ENCODE assay signal across 8 mouse cellular contexts in the genomic region with DNA sequence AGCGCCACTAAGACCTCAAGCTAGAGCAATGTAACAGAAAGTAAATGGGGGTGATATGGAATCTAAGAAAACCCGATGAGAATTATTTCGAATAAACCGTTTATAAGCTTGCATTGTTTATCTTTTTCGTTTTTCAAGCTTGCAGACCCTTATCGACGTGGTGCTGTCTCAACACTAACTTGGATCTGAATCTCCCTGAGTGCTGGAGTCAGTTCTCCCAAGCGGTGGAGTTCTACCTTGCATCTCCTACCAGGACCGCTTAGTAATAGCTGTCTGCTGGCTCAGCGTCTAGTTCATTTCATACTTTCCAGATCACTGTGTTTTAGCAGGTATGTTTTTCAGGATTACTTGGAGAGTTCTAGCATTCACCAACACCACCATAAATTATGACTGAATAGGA. TPM values are rescaled to one million over a fixed set of nuclear protein-coding genes. Genes with fewer than 3 reads are reported as not detected.
DNase-seq lines count a peak whose midpoint lies in the region; ATAC-seq and TF ChIP-seq lines count a peak whose summit lies in the region.

No protein-coding gene starts in this region.

- H3K36me3 ChIP-seq in kidney, embryonic 14.5 days (ENCODE audit: control insufficient read depth, insufficient read depth, low read length) = peaks cover 6% of the 10 kb centered on the region; the same call in 1 of the 2 replicates
- peaks cover 13% of the 10 kb centered on the region for H3K36me3 ChIP-seq in hindbrain, embryonic 13.5 days
- H3K36me3 ChIP-seq in midbrain, embryonic 14.5 days (ENCODE audit: control insufficient read depth, insufficient read depth, low read length) = peaks cover 14% of the 10 kb centered on the region; the same call in 1 of the 2 replicates

- ATAC-seq in kidney, embryonic 14.5 days (ENCODE audit: low FRiP score, low TSS enrichment) = no peak
- ATAC-seq in hindbrain, embryonic 13.5 days (ENCODE audit: low FRiP score) = peak; percentile 22
- ATAC-seq in midbrain, embryonic 14.5 days (ENCODE audit: low FRiP score, low TSS enrichment) = 0 out of 2 replicates have a peak, but pooled peaks have one; percentile 18

- H3K9ac ChIP-seq in kidney, embryonic 14.5 days (ENCODE audit: low read depth, low read length) = peak overlapping the region; percentile 62
- H3K9ac ChIP-seq in hindbrain, embryonic 13.5 days = peak overlapping the region; percentile 69
- peak overlapping the region; percentile 50 for H3K9ac ChIP-seq in midbrain, embryonic 14.5 days (replicated peaks; ENCODE audit: low read length)

- H3K9me3 ChIP-seq in kidney, embryonic 14.5 days (ENCODE audit: control insufficient read depth, low read length) = no peaks in the 10 kb centered on the region
- H3K9me3 ChIP-seq in hindbrain, embryonic 13.5 days = no peaks in the 10 kb centered on the region
- H3K9me3 ChIP-seq in midbrain, embryonic 14.5 days (ENCODE audit: control insufficient read depth, low read length) = no peaks in the 10 kb centered on the region

- TF ChIP-seq POLR2A in bone marrow, adult 2 months (IDR thresholded peaks at IDR 0.05; ENCODE audit: borderline replicate concordance, control insufficient read depth, low read depth, low read length) = no peak

- H3K27ac ChIP-seq in kidney, embryonic 14.5 days (ENCODE audit: low read depth, low read length) = no peak overlapping the region
- no peak overlapping the region for H3K27ac ChIP-seq in bone marrow, adult 2 months (ENCODE audit: control insufficient read depth, insufficient read depth, low read depth, low read length, poor library complexity)
- H3K27ac ChIP-seq in hindbrain, embryonic 13.5 days = peak overlapping the region; percentile 44
- no peak overlapping the region for H3K27ac ChIP-seq in midbrain, embryonic 14.5 days (replicated peaks; ENCODE audit: low read depth, low read length)

- peak overlapping the region; percentile 77 for H3K4me3 ChIP-seq in kidney, embryonic 14.5 days (ENCODE audit: low read length)
- H3K4me3 ChIP-seq in bone marrow, adult 2 months (replicated peaks; ENCODE audit: control insufficient read depth, low read depth, low read length) = peak overlapping the region; percentile 87
- H3K4me3 ChIP-seq in hindbrain, embryonic 13.5 days = peak overlapping the region; percentile 87
- peak overlapping the region; percentile 79 for H3K4me3 ChIP-seq in midbrain, embryonic 14.5 days (replicated peaks; ENCODE audit: low read depth, low read length)

- DNase-seq in kidney, adult 18-20 months = no peak
- DNase-seq in midbrain, embryonic 14.5 days = no peak
- no peak for DNase-seq in adrenal gland, postnatal 36 days
- no peak for DNase-seq in frontal cortex, postnatal 14 days (ENCODE audit: low spot score in 2 of 2)
- DNase-seq in spleen, postnatal 36 days (ENCODE audit: low spot score in 2 of 2) = no peak

- H3K4me1 ChIP-seq in kidney, embryonic 14.5 days (ENCODE audit: control insufficient read depth, insufficient read depth, low read length) = peaks cover 5% of the 10 kb centered on the region; the same call in 1 of the 2 replicates
- H3K4me1 ChIP-seq in bone marrow, adult 2 months (ENCODE audit: control insufficient read depth, insufficient read depth, low read length) = peaks cover 1% of the 10 kb centered on the region; the same call in 1 of the 2 replicates
- peaks cover 32% of the 10 kb centered on the region for H3K4me1 ChIP-seq in hindbrain, embryonic 13.5 days (replicated peaks)
- peaks cover 11% of the 10 kb centered on the region for H3K4me1 ChIP-seq in midbrain, embryonic 14.5 days (ENCODE audit: control insufficient read depth, insufficient read depth, low read length)

- no peaks in the 10 kb centered on the region for H3K27me3 ChIP-seq in kidney, embryonic 14.5 days (ENCODE audit: control insufficient read depth, insufficient read depth, low read length)
- no peaks in the 10 kb centered on the region for H3K27me3 ChIP-seq in hindbrain, embryonic 13.5 days
- no peaks in the 10 kb centered on the region for H3K27me3 ChIP-seq in midbrain, embryonic 14.5 days (ENCODE audit: control insufficient read depth, insufficient read depth, low read length)

- H3K4me2 ChIP-seq in kidney, embryonic 14.5 days (replicated peaks; ENCODE audit: low read depth, low read length) = peak overlapping the region; percentile 74
- H3K4me2 ChIP-seq in hindbrain, embryonic 13.5 days = peak overlapping the region; percentile 65
- H3K4me2 ChIP-seq in midbrain, embryonic 14.5 days (ENCODE audit: low read length) = peak overlapping the region; percentile 65

- WGBS in kidney, embryonic 14.5 days = 11% methylated on average over 10 of the region's 10 CpGs
- WGBS in bone marrow, adult 2 months = 10% methylated on average over 10 of the region's 10 CpGs
- 13% methylated on average over 10 of the region's 10 CpGs for WGBS in hindbrain, embryonic 13.5 days
- WGBS in midbrain, embryonic 14.5 days = 12% methylated on average over 10 of the region's 10 CpGs

- no peak for TF ChIP-seq CTCF in bone marrow, adult 2 months (IDR thresholded peaks at IDR 0.05; ENCODE audit: control insufficient read depth, insufficient read depth, low read length)

RNA-seq across cellular contexts. Expression of a gene that starts 0.6 kb away (rescaled TPM):
- polyA plus RNA-seq in kidney, embryonic 14.5 days (2014; fragmentation: Nextera tagmentation; extraction: Ambion mirVana) = 23.9 and 25.4 TPM in 2 replicates
- 3.7 and 7.4 TPM in 2 replicates for polyA plus RNA-seq in bone marrow, adult 2 months (2011; ENCODE audit: insufficient read depth, insufficient read length, low replicate concordance, missing spikeins)
- polyA plus RNA-seq in hindbrain, embryonic 13.5 days (2015; fragmentation: Nextera tagmentation; extraction: Ambion mirVana) = 32.1 and 33.0 TPM in 2 replicates
- 28.3 and 28.9 TPM in 2 replicates for polyA plus RNA-seq in midbrain, embryonic 14.5 days (2014; fragmentation: Nextera tagmentation; extraction: Ambion mirVana)
- 10 to 100 TPM; 30.7 to 30.9 TPM for total RNA-seq in adrenal gland, postnatal 36 days (2021)

RNA-seq across cellular contexts. Expression of a gene that starts 4.0 kb away (rescaled TPM):
- 47.9 and 50.7 TPM in 2 replicates for polyA plus RNA-seq in kidney, embryonic 14.5 days (2014; fragmentation: Nextera tagmentation; extraction: Ambion mirVana)
- polyA plus RNA-seq in bone marrow, adult 2 months (2011; ENCODE audit: insufficient read depth, insufficient read length, low replicate concordance, missing spikeins) = 8.8 and 16.5 TPM in 2 replicates
- polyA plus RNA-seq in hindbrain, embryonic 13.5 days (2015; fragmentation: Nextera tagmentation; extraction: Ambion mirVana) = 30.1 and 30.3 TPM in 2 replicates
- polyA plus RNA-seq in midbrain, embryonic 14.5 days (2014; fragmentation: Nextera tagmentation; extraction: Ambion mirVana) = 27.7 and 29.4 TPM in 2 replicates
- total RNA-seq in adrenal gland, postnatal 36 days (2021) = 10 to 100 TPM; 13.2 to 19.8 TPM

RNA-seq across cellular contexts. Expression of a gene that starts 32.5 kb away (rescaled TPM):
- polyA plus RNA-seq in kidney, embryonic 14.5 days (2014; fragmentation: Nextera tagmentation; extraction: Ambion mirVana) = 10.2 and 11.3 TPM in 2 replicates
- 4.7 and 6.6 TPM in 2 replicates for polyA plus RNA-seq in bone marrow, adult 2 months (2011; ENCODE audit: insufficient read depth, insufficient read length, low replicate concordance, missing spikeins)
- 22.7 TPM in 2 replicates for polyA plus RNA-seq in hindbrain, embryonic 13.5 days (2015; fragmentation: Nextera tagmentation; extraction: Ambion mirVana)
- 19.9 and 25.4 TPM in 2 replicates for polyA plus RNA-seq in midbrain, embryonic 14.5 days (2014; fragmentation: Nextera tagmentation; extraction: Ambion mirVana)
- total RNA-seq in adrenal gland, postnatal 36 days (2021) = 10 to 100 TPM in 1 of 2 experiments, 1 to 10 TPM in 1; 7.9 to 11.1 TPM

RNA-seq across cellular contexts. Expression of a gene that starts 59.1 kb away (rescaled TPM):
- polyA plus RNA-seq in kidney, embryonic 14.5 days (2014; fragmentation: Nextera tagmentation; extraction: Ambion mirVana) = 6.6 and 12.0 TPM in 2 replicates
- polyA plus RNA-seq in bone marrow, adult 2 months (2011; ENCODE audit: insufficient read depth, insufficient read length, low replicate concordance, missing spikeins) = 2.6 and 8.8 TPM in 2 replicates
- polyA plus RNA-seq in hindbrain, embryonic 13.5 days (2015; fragmentation: Nextera tagmentation; extraction: Ambion mirVana) = 5.8 and 7.1 TPM in 2 replicates
- polyA plus RNA-seq in midbrain, embryonic 14.5 days (2014; fragmentation: Nextera tagmentation; extraction: Ambion mirVana) = 5.9 and 8.0 TPM in 2 replicates
- total RNA-seq in adrenal gland, postnatal 36 days (2021) = 10 to 100 TPM; 17.4 to 25.5 TPM
